Mouse (Mus musculus) lung, postnatal 14 days (tissue): ENCODE measurements at regions not wholly inside any gene's neighbourhood (a gene's known extent, or its start where the extent isn't known, plus 50 kb on each side); places are given as distances from the start of the nearest gene placed in this dataset.

ENCODE experiments used
- DNase-seq: peaks from one replicate; pipeline ENCODE4 v3.0.0; 2021

- DNase-seq: no peak
Measured at GRCm38 (mm10) chr13:16100253-16100652, 88.6 kb downstream of the Inhba start.

GRCm38 (mm10) chr13:16114837-16115236 lies 103.2 kb downstream of the Inhba start:
- no peak for DNase-seq

GRCm38 (mm10) chr13:16146686-16147085 lies 135.0 kb downstream of the Inhba start:
- DNase-seq: no peak

GRCm38 (mm10) chr13:16154926-16155325 lies 143.3 kb downstream of the Inhba start:
- DNase-seq: no peak

- no peak for DNase-seq
Measured at GRCm38 (mm10) chr13:16165204-16165894, 153.7 kb downstream of the Inhba start.

- no peak for DNase-seq
Measured at GRCm38 (mm10) chr13:16196692-16197091, 185.0 kb downstream of the Inhba start.

- no peak for DNase-seq
Measured at GRCm38 (mm10) chr13:16200046-16200445, 188.4 kb downstream of the Inhba start.

- no peak for DNase-seq
Measured at GRCm38 (mm10) chr13:16203147-16203546, 191.5 kb downstream of the Inhba start.

GRCm38 (mm10) chr13:16204097-16204496 lies 192.4 kb downstream of the Inhba start:
- no peak for DNase-seq

- no peak for DNase-seq
Measured at GRCm38 (mm10) chr13:16211482-16211881, 199.8 kb downstream of the Inhba start.

GRCm38 (mm10) chr13:16219877-16220276 lies 208.2 kb downstream of the Inhba start:
- no peak for DNase-seq

GRCm38 (mm10) chr13:16222942-16223600 lies 211.4 kb downstream of the Inhba start:
- DNase-seq: no peak

GRCm38 (mm10) chr13:16261145-16261544 lies 249.5 kb downstream of the Inhba start:
- no peak for DNase-seq

GRCm38 (mm10) chr13:16279974-16280373 lies 268.3 kb downstream of the Inhba start:
- no peak for DNase-seq

GRCm38 (mm10) chr13:16280742-16281141 lies 269.1 kb downstream of the Inhba start:
- DNase-seq: no peak

GRCm38 (mm10) chr13:16281777-16282176 lies 270.1 kb downstream of the Inhba start:
- DNase-seq: no peak

GRCm38 (mm10) chr13:16282230-16282629 lies 270.6 kb downstream of the Inhba start:
- DNase-seq: no peak

GRCm38 (mm10) chr13:16283336-16283735 lies 271.7 kb downstream of the Inhba start:
- no peak for DNase-seq

- no peak for DNase-seq
Measured at GRCm38 (mm10) chr13:16289633-16290032, 278.0 kb downstream of the Inhba start.

- DNase-seq: no peak
Measured at GRCm38 (mm10) chr13:16290784-16291183, 279.1 kb downstream of the Inhba start.

- no peak for DNase-seq
Measured at GRCm38 (mm10) chr13:16291661-16292291, 280.1 kb downstream of the Inhba start.

GRCm38 (mm10) chr13:16299756-16300155 lies 288.1 kb downstream of the Inhba start:
- no peak for DNase-seq

- no peak for DNase-seq
Measured at GRCm38 (mm10) chr13:16314669-16315068, 303.0 kb downstream of the Inhba start.

GRCm38 (mm10) chr13:16315689-16316088 lies 304.0 kb downstream of the Inhba start:
- no peak for DNase-seq
